Mouse (Mus musculus) brain, embryonic 18.5 days (tissue): ENCODE measurements around the gene Gnat1.

Source experiments
- DNase-seq: peaks from one replicate; pipeline ENCODE4 v3.0.0-alpha.2; 2012; ENCODE audit warnings: low read depth, low spot score

The Gnat1 gene

GRCm38 (mm10) chr9:107675671-107676301, 3.7 kb downstream of the Gnat1 start:
- DNase-seq: no peak

GRCm38 (mm10) chr9:107674609-107675429, 4.7 kb downstream of the Gnat1 start:
- no peak for DNase-seq

- DNase-seq: no peak
These were observed 9.3 kb downstream of the Gnat1 start for GRCm38 (mm10) chr9:107670259-107670658.

GRCm38 (mm10) chr9:107669480-107669945, 10.0 kb downstream of the Gnat1 start, which contains the start of gene Slc38a3:
TSS of gene Slc38a3 (minus strand) at chr9:107669530.
- no peak for DNase-seq

- DNase-seq: no peak
These were observed 10.6 kb downstream of the Gnat1 start for GRCm38 (mm10) chr9:107668916-107669315.

DNA sequence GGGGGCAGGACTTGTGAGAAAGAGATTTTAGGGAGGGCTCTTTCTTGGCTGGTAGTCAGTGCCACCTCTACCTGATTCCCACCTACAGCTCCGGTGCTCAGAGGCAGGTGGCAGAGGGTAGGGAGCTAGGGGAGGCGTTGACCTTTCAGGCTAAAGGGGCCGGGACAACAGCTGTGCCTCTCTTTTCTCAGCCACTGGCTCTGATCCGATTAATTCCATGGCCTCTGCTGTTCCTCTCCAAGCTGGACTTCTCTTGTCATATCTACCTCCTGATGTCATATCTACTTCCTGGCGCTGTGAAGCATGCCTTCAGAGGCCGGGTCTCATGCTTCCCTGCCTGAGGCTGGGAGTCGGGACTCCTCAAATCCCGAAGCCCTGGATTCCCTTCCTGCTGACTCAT, 11.5 kb downstream of the Gnat1 start:
- no peak for DNase-seq

- DNase-seq: no peak
These were observed 12.3 kb downstream of the Gnat1 start for GRCm38 (mm10) chr9:107667219-107667618.

GRCm38 (mm10) chr9:107666751-107667205, 12.7 kb downstream of the Gnat1 start:
- no peak for DNase-seq

- DNase-seq: no peak
These were observed 14.2 kb downstream of the Gnat1 start for GRCm38 (mm10) chr9:107665308-107665707.

- no peak for DNase-seq
These were observed 16.0 kb downstream of the Gnat1 start for GRCm38 (mm10) chr9:107663525-107663924.

GRCm38 (mm10) chr9:107662342-107662741, 17.2 kb downstream of the Gnat1 start:
- DNase-seq: no peak

DNA sequence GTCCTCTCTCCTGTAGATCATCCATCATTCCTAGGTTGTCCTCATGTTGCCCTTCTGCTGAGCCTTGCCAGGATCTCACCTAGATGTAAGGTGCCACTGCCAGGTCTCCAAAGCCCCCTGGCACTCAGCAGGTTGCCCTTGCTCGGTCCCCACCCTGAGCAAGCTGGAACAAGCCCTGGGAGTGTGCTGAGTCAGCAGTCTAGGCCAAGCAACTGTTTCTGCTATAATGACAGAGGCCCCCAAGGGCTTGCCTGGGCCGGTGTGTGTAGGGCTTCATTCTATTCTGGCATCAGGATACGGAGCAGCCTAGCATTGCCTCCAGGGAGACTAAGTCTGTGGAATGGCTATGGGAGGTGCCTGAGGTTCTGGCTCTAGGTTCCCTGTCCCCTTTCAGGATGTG, 18.7 kb downstream of the Gnat1 start:
- DNase-seq: no peak

- DNase-seq: no peak
These were observed 19.6 kb downstream of the Gnat1 start for GRCm38 (mm10) chr9:107659961-107660360.

- no peak for DNase-seq
These were observed 20.0 kb downstream of the Gnat1 start for GRCm38 (mm10) chr9:107659551-107659950.

DNA sequence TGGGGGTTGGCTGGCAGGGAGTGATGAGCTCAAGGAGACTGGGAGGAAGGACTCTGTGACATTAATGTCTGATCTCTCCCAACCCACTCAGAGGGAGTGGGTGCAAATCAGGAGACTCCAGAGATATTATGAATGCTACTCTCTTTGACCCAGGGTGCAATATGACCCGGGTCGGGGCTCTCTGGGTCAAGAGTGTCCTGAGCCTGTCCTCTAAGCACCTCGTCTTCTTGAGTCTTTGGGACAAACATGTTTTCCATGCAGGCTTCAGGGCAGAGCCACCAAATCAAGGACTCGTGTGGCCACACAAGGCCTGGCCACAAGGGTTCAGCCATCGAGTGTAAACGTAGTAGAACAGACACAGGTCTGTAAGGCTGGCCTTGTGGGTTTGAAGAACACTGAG, 21.4 kb downstream of the Gnat1 start:
- DNase-seq: no peak

- no peak for DNase-seq
These were observed 22.4 kb downstream of the Gnat1 start for GRCm38 (mm10) chr9:107657144-107657543.

DNA sequence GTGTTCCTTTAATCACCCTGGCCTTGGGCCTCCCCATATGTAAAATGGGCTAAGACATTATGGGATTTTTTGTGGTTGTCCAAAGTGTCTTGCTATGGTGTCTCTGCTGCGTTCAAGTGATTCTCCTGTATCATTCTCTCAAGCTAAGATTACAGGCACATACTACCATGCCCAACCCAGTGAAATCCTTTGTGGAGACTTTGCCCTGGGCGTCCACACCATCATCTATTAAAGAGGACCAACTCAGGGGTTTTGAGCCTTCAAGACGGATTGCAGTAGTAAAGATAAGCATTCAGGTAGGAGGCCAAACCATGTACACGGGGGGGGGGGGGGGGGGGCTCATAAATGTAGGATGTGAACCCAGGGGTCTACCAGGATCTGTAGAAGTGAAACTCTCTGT, 24.9 kb downstream of the Gnat1 start:
- no peak for DNase-seq

- no peak for DNase-seq
These were observed 26.0 kb downstream of the Gnat1 start for GRCm38 (mm10) chr9:107653474-107653873.

DNA sequence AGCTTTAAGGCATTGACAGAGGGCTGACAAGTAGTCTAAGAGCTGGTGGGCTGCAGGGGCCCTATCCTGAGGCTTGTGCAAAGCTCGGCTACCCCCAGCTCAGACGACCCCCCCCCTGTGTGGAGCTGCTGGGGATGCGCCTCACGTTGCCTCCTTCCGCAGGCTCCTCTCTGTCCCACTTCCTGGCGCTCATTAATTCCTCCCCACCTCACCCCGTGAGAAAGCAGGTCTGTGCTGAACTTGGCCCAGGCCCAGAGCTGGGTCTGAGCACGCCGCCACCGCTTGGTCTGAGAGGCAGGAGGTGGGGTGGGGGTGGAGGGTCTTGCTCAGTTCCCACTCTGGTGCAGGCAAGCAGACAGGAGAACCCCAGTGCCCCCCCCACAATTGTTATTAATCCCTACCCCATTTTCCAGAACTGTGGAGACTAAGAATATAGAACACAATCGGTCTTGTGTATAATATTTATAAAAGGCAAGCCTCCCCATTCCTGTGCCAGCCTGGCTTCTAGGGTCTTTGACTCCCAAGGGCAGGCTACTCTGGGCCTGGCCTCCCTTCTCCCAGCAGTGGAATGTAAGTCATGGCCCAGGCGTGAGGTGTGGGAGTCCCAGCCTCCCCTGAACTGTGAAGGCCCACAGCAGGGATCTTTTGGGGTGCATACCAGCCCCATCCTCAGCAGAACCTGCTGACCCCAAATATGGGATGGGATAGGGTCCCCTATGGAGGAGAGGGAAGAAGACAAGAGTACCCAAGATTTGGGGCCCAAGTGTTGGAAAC, 28.6 kb downstream of the Gnat1 start:
- no peak for DNase-seq

DNA sequence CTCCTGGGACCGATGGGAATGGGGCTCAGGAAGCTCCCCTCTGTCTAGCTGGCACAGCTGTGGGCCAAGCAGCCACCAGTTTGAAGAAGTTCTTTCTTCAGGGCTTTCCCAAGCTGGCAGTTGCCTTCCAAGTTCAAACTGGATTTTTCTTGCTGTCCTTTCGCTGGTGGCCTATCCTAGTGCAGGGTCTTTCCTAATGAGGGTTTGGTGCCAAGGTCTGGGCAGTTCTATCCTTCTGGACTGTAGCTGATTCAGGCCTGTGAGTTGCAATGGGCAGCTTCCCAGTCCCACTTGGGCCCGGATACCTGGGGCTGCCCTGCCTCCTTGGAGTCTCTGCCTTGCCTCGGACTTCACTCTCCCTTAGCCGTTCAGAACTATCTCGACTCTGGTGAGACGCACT, 29.3 kb downstream of the Gnat1 start:
- DNase-seq: no peak

- DNase-seq: no peak
These were observed 30.7 kb downstream of the Gnat1 start for GRCm38 (mm10) chr9:107648767-107649166.

DNA sequence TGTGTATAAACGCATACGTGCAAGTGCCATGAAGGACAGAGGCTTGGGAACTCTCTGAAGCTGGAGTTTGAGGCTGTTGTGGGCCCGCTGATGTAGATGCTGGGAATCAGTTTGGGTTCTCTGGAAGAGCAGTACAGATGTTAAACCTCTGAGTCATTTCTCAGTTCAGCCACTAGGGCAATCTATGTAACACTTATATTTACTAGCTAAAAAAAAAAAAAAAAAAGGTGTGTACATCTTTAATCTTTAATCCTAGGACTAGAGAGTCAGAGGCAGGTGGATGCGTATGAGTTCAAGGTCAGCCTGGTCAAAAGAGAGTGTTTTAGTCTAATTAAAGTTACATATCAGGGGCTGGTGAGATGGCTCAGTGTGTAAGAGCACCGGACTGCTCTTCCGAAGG, 32.5 kb downstream of the Gnat1 start:
- DNase-seq: no peak
